Mouse (Mus musculus) mesoderm, embryonic 11.5 days (tissue): ENCODE data around the gene Ten1.

Experiments
- DNase-seq: peaks from one replicate; pipeline ENCODE4 v3.0.0-alpha.2; 2012; ENCODE audit warnings: low read depth, low spot score

Gene Ten1

GRCm38 (mm10) chr11:116196866-116197583 lies 1.6 kb upstream of the Ten1 start:
- DNase-seq, result no peak

GRCm38 (mm10) chr11:116197584-116197906 lies 1.1 kb upstream of the Ten1 start:
- no peak for DNase-seq

- no peak for DNase-seq
Measured at GRCm38 (mm10) chr11:116198132-116198531, 523 bp upstream of the Ten1 start.

- no peak for DNase-seq
Measured at GRCm38 (mm10) chr11:116201151-116201550, 2.5 kb downstream of the Ten1 start.

- DNase-seq, result no peak
Measured at GRCm38 (mm10) chr11:116203150-116203549, 4.5 kb downstream of the Ten1 start.

GRCm38 (mm10) chr11:116206678-116207077 lies 8.0 kb downstream of the Ten1 start:
- DNase-seq, result no peak

GRCm38 (mm10) chr11:116208660-116209059 lies 10.0 kb downstream of the Ten1 start:
- DNase-seq, result no peak

GRCm38 (mm10) chr11:116209257-116209656 lies 10.6 kb downstream of the Ten1 start:
- no peak for DNase-seq

GRCm38 (mm10) chr11:116210696-116211095 lies 12.0 kb downstream of the Ten1 start:
- no peak for DNase-seq

- no peak for DNase-seq
Measured at GRCm38 (mm10) chr11:116212847-116213246, 14.2 kb downstream of the Ten1 start.

- no peak for DNase-seq
Measured at GRCm38 (mm10) chr11:116213877-116214510, 15.3 kb downstream of the Ten1 start.

GRCm38 (mm10) chr11:116215181-116215580 lies 16.5 kb downstream of the Ten1 start:
- DNase-seq, result no peak

GRCm38 (mm10) chr11:116215991-116216390 lies 17.3 kb downstream of the Ten1 start:
- no peak for DNase-seq

GRCm38 (mm10) chr11:116216549-116216948 lies 17.9 kb downstream of the Ten1 start:
- DNase-seq, result no peak

- no peak for DNase-seq
Measured at GRCm38 (mm10) chr11:116218263-116218662, 19.6 kb downstream of the Ten1 start.

- peak; percentile 67 for DNase-seq
Measured at GRCm38 (mm10) chr11:116218737-116219400, 20.2 kb downstream of the Ten1 start.

- DNase-seq, result peak; percentile 64
Measured at GRCm38 (mm10) chr11:116219885-116220284, 21.2 kb downstream of the Ten1 start.

- peak; percentile 47 for DNase-seq
Measured at GRCm38 (mm10) chr11:116221931-116222739, 23.5 kb downstream of the Ten1 start.

GRCm38 (mm10) chr11:116222740-116223059 lies 24.0 kb downstream of the Ten1 start:
- no peak for DNase-seq

- peak; percentile 83 for DNase-seq
Measured at GRCm38 (mm10) chr11:116226414-116226813, 27.8 kb downstream of the Ten1 start.

- no peak for DNase-seq
Measured at GRCm38 (mm10) chr11:116228699-116229098, 30.0 kb downstream of the Ten1 start.

GRCm38 (mm10) chr11:116232427-116232826 lies 33.8 kb downstream of the Ten1 start:
- no peak for DNase-seq
